8 mouse cellular contexts compared by ENCODE assay signal in the genomic region with DNA sequence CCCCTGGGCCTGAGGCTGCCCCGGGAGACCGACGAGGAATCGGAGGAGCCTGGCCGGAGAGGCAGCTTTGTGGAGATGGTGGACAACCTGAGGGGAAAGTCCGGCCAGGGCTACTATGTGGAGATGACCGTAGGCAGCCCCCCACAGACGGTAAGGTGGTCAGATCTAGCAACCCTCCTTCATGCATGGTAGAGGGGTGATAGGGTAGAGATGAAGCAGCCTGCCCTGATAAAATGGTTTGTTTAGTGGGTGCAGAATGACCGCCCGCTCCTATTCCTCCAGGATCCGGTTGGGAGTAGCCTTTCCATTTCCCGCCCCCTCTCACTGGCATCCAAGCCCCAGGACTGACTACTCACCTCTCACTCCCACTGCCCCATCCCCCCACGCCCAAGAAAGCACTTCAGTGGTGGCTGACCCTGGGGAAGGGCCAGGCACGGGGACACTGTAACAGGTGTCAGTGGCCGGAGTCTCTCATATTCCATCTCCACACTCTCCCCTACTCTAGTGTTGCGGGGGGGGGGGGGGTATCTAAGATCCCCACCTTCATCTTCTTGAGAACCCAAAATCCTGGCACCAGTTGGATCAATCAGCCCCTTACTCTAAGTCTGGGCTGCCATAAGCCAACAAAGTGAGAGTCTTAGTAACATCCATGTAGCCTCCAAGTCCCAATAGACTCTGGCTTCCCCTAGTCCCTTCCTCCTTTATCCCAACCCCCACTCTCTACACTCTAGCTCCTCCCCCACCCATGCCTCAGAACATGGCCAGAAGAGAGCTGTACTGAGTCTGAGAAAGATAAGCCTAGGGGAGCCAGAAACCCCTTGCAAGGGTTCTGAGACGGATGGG. TPM values are rescaled to one million over a fixed set of nuclear protein-coding genes. Genes with fewer than 3 reads are reported as not detected.
DNase-seq lines count a peak whose midpoint lies in the region; ATAC-seq and TF ChIP-seq lines count a peak whose summit lies in the region.

No protein-coding gene starts in this region.

- peak; percentile 22 for ATAC-seq in forebrain, embryonic 13.5 days
- peak; percentile 63; the same call in 1 of the 2 replicates for ATAC-seq in intestine, embryonic 14.5 days (replicated peaks; ENCODE audit: low FRiP score, low TSS enrichment, low read depth)
- ATAC-seq in lung, embryonic 15.5 days (ENCODE audit: borderline replicate concordance, extremely low read depth, low FRiP score, low TSS enrichment): 0 out of 2 replicates have a peak, but pooled peaks have one; percentile 43
- peak; percentile 35; the same call in 1 of the 2 replicates for ATAC-seq in stomach, embryonic 14.5 days (ENCODE audit: insufficient number of reproducible peaks, insufficient read depth, low FRiP score, low read depth)
- ATAC-seq in activated CD4-positive, CD25-positive, alpha-beta regulatory T cell, adult 4 months: no peak

- DNase-seq in thymus, adult 2 months: no peak
- no peak for DNase-seq in thymus, postnatal 0 days (ENCODE audit: low spot score)
- peak; percentile 64 for DNase-seq in intestine, embryonic 14.5 days (ENCODE audit: low spot score)
- no peak for DNase-seq in layer of hippocampus, adult 9-10 months (ENCODE audit: low spot score)

- no peaks in the 10 kb centered on the region for H3K27me3 ChIP-seq in thymus, adult 2 months (ENCODE audit: control insufficient read depth, insufficient read depth, low read length)
- no peaks in the 10 kb centered on the region for H3K27me3 ChIP-seq in forebrain, embryonic 13.5 days
- no peaks in the 10 kb centered on the region for H3K27me3 ChIP-seq in intestine, embryonic 14.5 days (replicated peaks; ENCODE audit: control insufficient read depth, insufficient read depth, low read length)
- no peaks in the 10 kb centered on the region for H3K27me3 ChIP-seq in lung, embryonic 15.5 days
- no peaks in the 10 kb centered on the region for H3K27me3 ChIP-seq in stomach, embryonic 14.5 days (ENCODE audit: control insufficient read depth, insufficient read depth, low read length)

- H3K27ac ChIP-seq in thymus, adult 2 months (ENCODE audit: control insufficient read depth, insufficient read depth, low read length): no peak overlapping the region
- H3K27ac ChIP-seq in forebrain, embryonic 13.5 days: peak overlapping the region; percentile 72; the same call in 1 of the 2 replicates
- no peak overlapping the region for H3K27ac ChIP-seq in intestine, embryonic 14.5 days (ENCODE audit: low read depth)
- peak overlapping the region; percentile 53; the same call in 1 of the 2 replicates for H3K27ac ChIP-seq in lung, embryonic 15.5 days
- no peak overlapping the region; the same call in 1 of the 2 replicates for H3K27ac ChIP-seq in stomach, embryonic 14.5 days (ENCODE audit: low read length)

- H3K9me3 ChIP-seq in forebrain, embryonic 13.5 days (replicated peaks): no peaks in the 10 kb centered on the region
- H3K9me3 ChIP-seq in intestine, embryonic 14.5 days (ENCODE audit: control insufficient read depth, low read length): no peaks in the 10 kb centered on the region
- H3K9me3 ChIP-seq in lung, embryonic 15.5 days: no peaks in the 10 kb centered on the region
- no peaks in the 10 kb centered on the region for H3K9me3 ChIP-seq in stomach, embryonic 14.5 days (ENCODE audit: control insufficient read depth, low read depth, low read length)

- H3K9ac ChIP-seq in forebrain, embryonic 13.5 days: peak overlapping the region; percentile 95
- H3K9ac ChIP-seq in intestine, embryonic 14.5 days (ENCODE audit: low read length): peak overlapping the region; percentile 71
- peak overlapping the region; percentile 74 for H3K9ac ChIP-seq in lung, embryonic 15.5 days
- H3K9ac ChIP-seq in stomach, embryonic 14.5 days (replicated peaks; ENCODE audit: low read depth, low read length): peak overlapping the region; percentile 83

- no peaks in the 10 kb centered on the region for H3K36me3 ChIP-seq in thymus, adult 2 months (ENCODE audit: control insufficient read depth, insufficient read depth, low read length)
- 0 out of 2 replicates have a peak, but pooled peaks cover 3% of the 10 kb centered on the region for H3K36me3 ChIP-seq in forebrain, embryonic 13.5 days (ENCODE audit: poor library complexity, severe bottlenecking)
- no peaks in the 10 kb centered on the region for H3K36me3 ChIP-seq in intestine, embryonic 14.5 days (ENCODE audit: control insufficient read depth, insufficient read depth, low read length)
- no peaks in the 10 kb centered on the region for H3K36me3 ChIP-seq in lung, embryonic 15.5 days
- no peaks in the 10 kb centered on the region; the same call in 1 of the 2 replicates for H3K36me3 ChIP-seq in stomach, embryonic 14.5 days (ENCODE audit: control insufficient read depth, insufficient read depth, low read length)

- H3K4me3 ChIP-seq in thymus, adult 2 months (ENCODE audit: control insufficient read depth, insufficient read depth, low read length): peak overlapping the region; percentile 46
- H3K4me3 ChIP-seq in forebrain, embryonic 13.5 days: peak overlapping the region; percentile 79
- peak overlapping the region; percentile 70 for H3K4me3 ChIP-seq in intestine, embryonic 14.5 days (ENCODE audit: low read depth, low read length)
- H3K4me3 ChIP-seq in lung, embryonic 15.5 days: peak overlapping the region; percentile 86
- peak overlapping the region; percentile 95 for H3K4me3 ChIP-seq in stomach, embryonic 14.5 days (ENCODE audit: low read depth, low read length)

- TF ChIP-seq POLR2A in thymus, adult 2 months (IDR thresholded peaks at IDR 0.05; ENCODE audit: control insufficient read depth, extremely low read depth, insufficient read depth, low read length, poor library complexity): no peak

- H3K4me2 ChIP-seq in forebrain, embryonic 13.5 days: peak overlapping the region; percentile 100
- H3K4me2 ChIP-seq in intestine, embryonic 14.5 days (ENCODE audit: low read length): peak overlapping the region; percentile 92
- peak overlapping the region; percentile 94 for H3K4me2 ChIP-seq in lung, embryonic 15.5 days
- H3K4me2 ChIP-seq in stomach, embryonic 14.5 days (replicated peaks; ENCODE audit: low read depth, low read length): peak overlapping the region; percentile 97

- 47% methylated on average over 17 of the region's 17 CpGs for WGBS in thymus, adult 2 months
- 9% methylated on average over 17 of the region's 17 CpGs for WGBS in forebrain, embryonic 13.5 days
- 15% methylated on average over 17 of the region's 17 CpGs for WGBS in intestine, embryonic 14.5 days
- WGBS in lung, embryonic 15.5 days: 11% methylated on average over 17 of the region's 17 CpGs
- WGBS in stomach, embryonic 14.5 days: 13% methylated on average over 17 of the region's 17 CpGs

- H3K4me1 ChIP-seq in thymus, adult 2 months (replicated peaks; ENCODE audit: control insufficient read depth, insufficient read depth, low read length): peaks cover 17% of the 10 kb centered on the region
- peaks cover 41% of the 10 kb centered on the region for H3K4me1 ChIP-seq in forebrain, embryonic 13.5 days
- H3K4me1 ChIP-seq in intestine, embryonic 14.5 days (replicated peaks; ENCODE audit: control insufficient read depth, insufficient read depth, low read length): peaks cover 22% of the 10 kb centered on the region
- H3K4me1 ChIP-seq in lung, embryonic 15.5 days: peaks cover 24% of the 10 kb centered on the region
- H3K4me1 ChIP-seq in stomach, embryonic 14.5 days (ENCODE audit: control insufficient read depth, insufficient read depth, low read length): peaks cover 23% of the 10 kb centered on the region

- no peak for TF ChIP-seq CTCF in thymus, adult 2 months (IDR thresholded peaks at IDR 0.05; ENCODE audit: borderline replicate concordance, control insufficient read depth, extremely low read depth, insufficient read depth, low read length, poor library complexity)

RNA-seq across cellular contexts. Expression of a gene that starts 1.0 kb away (rescaled TPM):
- polyA plus RNA-seq in thymus, adult 2 months (2012; rRNA removed): 7.7 and 10.1 TPM in 2 replicates
- polyA plus RNA-seq in thymus, postnatal 0 days (2015; fragmentation: Nextera tagmentation; extraction: Ambion mirVana): 8.0 and 10.3 TPM in 2 replicates
- 33.5 and 35.6 TPM in 2 replicates for polyA plus RNA-seq in forebrain, embryonic 13.5 days (2015; fragmentation: Nextera tagmentation; extraction: Ambion mirVana)
- polyA plus RNA-seq in intestine, embryonic 14.5 days (2014; fragmentation: Nextera tagmentation; extraction: Ambion mirVana): 26.8 and 28.1 TPM in 2 replicates
- polyA plus RNA-seq in lung, embryonic 15.5 days (2015; fragmentation: Nextera tagmentation; extraction: Ambion mirVana): 25.2 and 26.2 TPM in 2 replicates
- polyA plus RNA-seq in stomach, embryonic 14.5 days (2014; fragmentation: Nextera tagmentation; extraction: Ambion mirVana): 34.3 and 37.1 TPM in 2 replicates
- polyA plus RNA-seq in activated CD4-positive, CD25-positive, alpha-beta regulatory T cell, adult 4 months (2017; shearing (Covaris generic)): 10 to 100 TPM in 1 of 2 experiments, 1 to 10 TPM in 1; 8.0 to 10.0 TPM

RNA-seq across cellular contexts. Expression of a gene that starts 10.9 kb away (rescaled TPM):
- 32.0 and 35.9 TPM in 2 replicates for polyA plus RNA-seq in thymus, adult 2 months (2012; rRNA removed)
- 22.5 and 24.0 TPM in 2 replicates for polyA plus RNA-seq in thymus, postnatal 0 days (2015; fragmentation: Nextera tagmentation; extraction: Ambion mirVana)
- 16.1 and 19.1 TPM in 2 replicates for polyA plus RNA-seq in forebrain, embryonic 13.5 days (2015; fragmentation: Nextera tagmentation; extraction: Ambion mirVana)
- polyA plus RNA-seq in intestine, embryonic 14.5 days (2014; fragmentation: Nextera tagmentation; extraction: Ambion mirVana): 27.5 and 28.0 TPM in 2 replicates
- 21.5 and 22.1 TPM in 2 replicates for polyA plus RNA-seq in lung, embryonic 15.5 days (2015; fragmentation: Nextera tagmentation; extraction: Ambion mirVana)
- polyA plus RNA-seq in stomach, embryonic 14.5 days (2014; fragmentation: Nextera tagmentation; extraction: Ambion mirVana): 24.4 and 34.6 TPM in 2 replicates
- 1 to 10 TPM; 7.9 to 8.6 TPM for polyA plus RNA-seq in activated CD4-positive, CD25-positive, alpha-beta regulatory T cell, adult 4 months (2017; shearing (Covaris generic))

Comparison
In these comparisons a context has a peak if more than half of its experiments do, and no peak if none do; other contexts are left out.
1. H3K27ac ChIP-seq: peak in forebrain, embryonic 13.5 days (single experiment) and lung, embryonic 15.5 days (single experiment); none in thymus, adult 2 months (single experiment), intestine, embryonic 14.5 days (single experiment) and stomach, embryonic 14.5 days (single experiment).
2. Peak in every context shown above with its lines, with median percentiles within 50 percentile points of each other: H3K4me3 ChIP-seq, H3K4me2 ChIP-seq and H3K9ac ChIP-seq.